Mouse (Mus musculus): ENCODE results near the gene Tdrd12.
"Not testable (repeated sequence)": the region's sequence is repeated elsewhere in the genome, so short reads cannot be mapped to it uniquely, and the experiment has no call there.

- not testable (repeated sequence) for TF ChIP-seq POLR2A (IDR thresholded peaks at IDR 0.05; ENCODE audit: insufficient read length, low read depth); MYOG (IDR thresholded peaks at IDR 0.05; ENCODE audit: control insufficient read depth in 1 of 3, insufficient read depth in 1 of 3, insufficient read length in 2 of 3, low read depth in 2 of 3); TCF12 (IDR thresholded peaks at IDR 0.05; ENCODE audit: insufficient read depth, poor library complexity, severe bottlenecking)
Measured at GRCm38 (mm10) chr7:35564872-35565271, 27.3 kb upstream of the Tdrd12 start.

Measured in myocyte (in vitro differentiated cells).